In genomic region chr19:24673762-24674161, GRCm38 (mm10) we compare ENCODE assay signal across 12 mouse cellular contexts. TPM values are rescaled to one million over a fixed set of nuclear protein-coding genes. Genes with fewer than 3 reads are reported as not detected.
DNase-seq lines count a peak whose midpoint lies in the region; ATAC-seq lines count a peak whose summit lies in the region.
"Had no signal": no experiment of that assay in that cellular context is flagged by ENCODE, and none has a peak within 500 bp of the region (broad histone marks: within the 10 kb centered on the region; RNA-seq: fewer than 3 reads in every experiment).

TSS of gene Tmem252 (plus strand) at chr19:24674008.

- no peak within 1 kb of the TSS for H3K9ac ChIP-seq in neural tube, embryonic 13.5 days
- H3K9ac ChIP-seq in forebrain, embryonic 15.5 days (replicated peaks): no peak within 1 kb of the TSS
- H3K9ac ChIP-seq: liver, embryonic 13.5 days had no signal

- peaks cover 51% of the 10 kb centered on the region for H3K4me1 ChIP-seq in heart, embryonic 10.5 days
- H3K4me1 ChIP-seq in neural tube, embryonic 13.5 days (replicated peaks): no peaks in the 10 kb centered on the region
- H3K4me1 ChIP-seq in forebrain, embryonic 15.5 days: no peaks in the 10 kb centered on the region
- H3K4me1 ChIP-seq: liver, embryonic 13.5 days had no signal

- peak within 1 kb of the TSS; percentile 36; the same call in 1 of the 2 replicates for H3K27ac ChIP-seq in heart, embryonic 10.5 days
- H3K27ac ChIP-seq in neural tube, embryonic 13.5 days (replicated peaks): peak within 1 kb of the TSS; percentile 49
- H3K27ac ChIP-seq in forebrain, embryonic 15.5 days (replicated peaks): no peak within 1 kb of the TSS
- H3K27ac ChIP-seq: liver, embryonic 13.5 days had no signal

- no peak within 1 kb of the TSS for H3K4me3 ChIP-seq in heart, embryonic 10.5 days
- no peak within 1 kb of the TSS for H3K4me3 ChIP-seq in neural tube, embryonic 13.5 days
- no peak within 1 kb of the TSS for H3K4me3 ChIP-seq in forebrain, embryonic 15.5 days
- H3K4me3 ChIP-seq: liver, embryonic 13.5 days had no signal

- H3K4me2 ChIP-seq in neural tube, embryonic 13.5 days: 0 out of 2 replicates have a peak within 1 kb of the TSS, but pooled peaks have one; percentile 7
- no peak within 1 kb of the TSS for H3K4me2 ChIP-seq in forebrain, embryonic 15.5 days (replicated peaks)
- H3K4me2 ChIP-seq: liver, embryonic 13.5 days had no signal

- no peak for DNase-seq in heart, embryonic 10.5 days (ENCODE audit: low spot score)
- DNase-seq in heart, adult 18-20 months: no peak
- no peak for DNase-seq in neural tube, embryonic 10.5 days (ENCODE audit: extremely low spot score, low spot score)
- DNase-seq in kidney, postnatal 36 days: peak; percentile 69 to 85
- DNase-seq in B cell, adult 2 months: no peak
- DNase-seq in thymus, postnatal 25 days: no peak
- DNase-seq: liver, embryonic 13.5 days; right cerebral cortex, postnatal 25 days had no signal

- H3K27me3 ChIP-seq in heart, embryonic 10.5 days (ENCODE audit: insufficient read depth, poor library complexity, severe bottlenecking): no peaks in the 10 kb centered on the region
- no peaks in the 10 kb centered on the region for H3K27me3 ChIP-seq in neural tube, embryonic 13.5 days
- H3K27me3 ChIP-seq in forebrain, embryonic 15.5 days: no peaks in the 10 kb centered on the region
- H3K27me3 ChIP-seq: liver, embryonic 13.5 days had no signal

- no peaks in the 10 kb centered on the region for H3K36me3 ChIP-seq in heart, embryonic 10.5 days
- H3K36me3 ChIP-seq in neural tube, embryonic 13.5 days: no peaks in the 10 kb centered on the region
- H3K36me3 ChIP-seq in forebrain, embryonic 15.5 days: no peaks in the 10 kb centered on the region
- H3K36me3 ChIP-seq: liver, embryonic 13.5 days had no signal

- ATAC-seq in neural tube, embryonic 13.5 days (ENCODE audit: low read depth): no peak
- no peak for ATAC-seq in forebrain, embryonic 15.5 days (replicated peaks)

- H3K9me3 ChIP-seq in heart, embryonic 10.5 days: no peaks in the 10 kb centered on the region
- no peaks in the 10 kb centered on the region for H3K9me3 ChIP-seq in neural tube, embryonic 13.5 days
- H3K9me3 ChIP-seq in forebrain, embryonic 15.5 days: no peaks in the 10 kb centered on the region
- H3K9me3 ChIP-seq: liver, embryonic 13.5 days had no signal

- 61% methylated on average over 4 of the region's 4 CpGs for WGBS in heart, embryonic 10.5 days
- WGBS in neural tube, embryonic 13.5 days: 45% methylated on average over 4 of the region's 4 CpGs
- 67% methylated on average over 4 of the region's 4 CpGs for WGBS in forebrain, embryonic 15.5 days

RNA-seq across cellular contexts. Expression of gene Tmem252, which starts in this region (rescaled TPM):
- 2.7 and 3.1 TPM in 2 replicates for polyA plus RNA-seq in heart, embryonic 10.5 days (2016; fragmentation: Nextera tagmentation; extraction: Ambion mirVana)
- under 1 TPM; 0.12 to 0.28 TPM for total RNA-seq in heart, adult 18-20 months (2021)
- polyA plus RNA-seq in neural tube, embryonic 13.5 days (2015; fragmentation: Nextera tagmentation; extraction: Ambion mirVana): 1.5 and 2.2 TPM in 2 replicates
- polyA plus RNA-seq in forebrain, embryonic 15.5 days (2015; fragmentation: Nextera tagmentation; extraction: Ambion mirVana): 0.87 and 1.4 TPM in 2 replicates
- total RNA-seq: hematopoietic stem cell, adult 5-6 weeks; neutrophil, adult 5-6 weeks had no signal

Comparison
In these comparisons a context has a peak if more than half of its experiments do, and no peak if none do; other contexts are left out.
1. DNase-seq: peak in kidney, postnatal 36 days (2 of 2); none in heart, embryonic 10.5 days (single experiment), heart, adult 18-20 months (0 of 2), neural tube, embryonic 10.5 days (single experiment), B cell, adult 2 months (0 of 2) and thymus, postnatal 25 days (single experiment).